Mouse (Mus musculus) urinary bladder, adult 18-20 months (tissue): ENCODE results near the gene Slc6a19.
"Not testable (repeated sequence)": the region's sequence is repeated elsewhere in the genome, so short reads cannot be mapped to it uniquely, and the experiment has no call there.

Experiments
- DNase-seq, 2 experiments: peaks; one replicate each; pipeline ENCODE4 v3.0.0; 2022; ENCODE audit warnings: low spot score in 2 of 2, mixed read lengths in 2 of 2

Slc6a19 gene

GRCm38 (mm10) chr13:73712228-73712627 is 7.6 kb upstream of the Slc6a19 start:
- DNase-seq = no peak

- no peak for DNase-seq
Observed at GRCm38 (mm10) chr13:73711803-73712202, 7.1 kb upstream of the Slc6a19 start.

DNA sequence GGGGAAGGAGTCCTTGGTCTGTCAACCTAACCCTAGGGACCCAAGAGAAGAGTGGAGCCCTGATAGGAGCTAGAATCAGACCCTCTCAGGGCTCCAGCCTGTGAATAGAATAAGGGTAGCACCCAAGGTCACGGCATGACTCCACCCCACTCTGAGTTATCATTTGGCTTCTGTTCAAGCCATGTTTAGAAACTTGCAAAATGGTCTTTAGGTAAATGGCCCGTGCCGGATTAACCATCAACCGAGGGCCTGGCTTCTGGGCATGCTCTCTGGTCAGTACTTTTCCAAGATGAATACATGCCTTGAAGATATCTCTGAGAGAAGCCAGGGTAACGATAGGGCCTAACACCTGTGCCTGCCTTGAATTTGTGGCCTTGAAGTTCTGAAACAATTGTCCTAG is 6.6 kb upstream of the Slc6a19 start:
- no peak for DNase-seq

DNA sequence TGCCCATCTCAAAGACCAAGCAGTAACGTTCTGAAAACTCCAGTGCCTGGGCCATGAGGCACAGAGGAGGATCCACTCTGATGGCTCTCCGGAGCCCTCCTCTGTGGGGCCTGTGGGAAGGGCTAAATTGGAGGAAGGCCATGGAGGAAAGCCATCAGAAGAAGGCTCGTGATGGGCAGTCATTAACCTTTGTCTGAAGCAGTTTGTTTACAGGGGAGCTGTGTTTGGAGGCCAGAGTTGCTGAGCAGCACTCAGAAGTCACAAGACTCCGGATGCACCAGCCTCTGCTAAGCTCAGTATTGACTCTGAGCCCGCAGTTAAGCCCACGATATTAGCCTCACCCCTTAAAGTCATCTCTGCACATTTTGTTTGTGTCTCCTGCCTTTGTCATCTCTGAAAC is 4.8 kb upstream of the Slc6a19 start:
- DNase-seq = no peak

DNA sequence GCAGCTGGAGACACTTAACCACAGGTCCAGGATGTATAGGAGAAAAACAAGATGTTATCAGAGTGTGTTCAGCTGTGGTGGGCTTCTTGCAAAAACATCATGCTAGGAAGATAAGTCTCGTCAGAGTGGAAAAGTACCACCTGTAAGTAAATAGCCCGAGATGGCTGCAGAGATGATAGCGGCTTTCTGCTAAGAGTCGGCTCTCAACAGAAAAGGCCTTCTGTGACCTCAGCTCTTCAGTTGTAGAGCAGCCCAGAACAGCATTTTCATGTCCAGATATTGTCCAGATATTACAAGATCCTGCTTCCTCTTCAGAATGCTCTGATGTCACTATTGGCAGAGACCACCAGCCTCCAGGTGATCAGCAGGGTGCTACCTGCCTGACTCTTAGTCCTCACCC is 1.2 kb downstream of the Slc6a19 start:
- not testable (repeated sequence) for DNase-seq

GRCm38 (mm10) chr13:73702776-73703175 is 1.9 kb downstream of the Slc6a19 start:
- no peak for DNase-seq

DNA sequence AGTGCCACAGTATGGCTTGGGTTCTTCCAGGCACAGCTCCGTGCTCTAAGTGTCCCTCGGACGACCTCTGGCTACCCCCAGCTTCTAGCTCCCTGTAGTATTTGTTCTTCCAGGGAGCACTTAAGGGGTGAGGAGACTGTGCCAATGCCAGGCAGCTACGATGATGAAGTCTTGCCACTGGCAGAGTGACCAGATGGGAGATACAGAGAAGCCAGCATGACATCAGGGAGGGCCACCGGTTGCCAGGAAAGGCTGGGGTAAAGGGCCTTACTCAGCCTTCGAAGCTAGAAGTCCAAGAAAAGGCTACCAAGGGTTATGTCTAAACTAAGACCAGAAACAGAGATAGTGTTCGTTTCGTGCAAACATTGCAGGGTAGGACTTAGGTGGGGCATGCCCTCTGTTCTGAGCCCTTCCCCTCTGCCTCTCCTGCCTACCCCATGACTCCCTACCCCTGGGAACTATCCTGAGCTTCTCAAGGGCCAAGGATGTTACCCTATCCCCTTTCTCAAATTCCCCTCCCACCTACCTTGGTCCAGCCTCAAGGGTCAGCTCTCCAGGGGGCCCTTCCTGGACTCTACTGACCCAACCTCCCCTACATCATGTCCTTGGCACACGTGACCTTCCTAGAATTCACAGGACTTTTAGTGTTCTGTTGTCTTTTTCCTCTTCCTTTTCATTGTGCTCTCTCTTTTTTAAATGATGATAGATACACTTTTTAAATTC is 3.3 kb downstream of the Slc6a19 start:
- no peak for DNase-seq

DNA sequence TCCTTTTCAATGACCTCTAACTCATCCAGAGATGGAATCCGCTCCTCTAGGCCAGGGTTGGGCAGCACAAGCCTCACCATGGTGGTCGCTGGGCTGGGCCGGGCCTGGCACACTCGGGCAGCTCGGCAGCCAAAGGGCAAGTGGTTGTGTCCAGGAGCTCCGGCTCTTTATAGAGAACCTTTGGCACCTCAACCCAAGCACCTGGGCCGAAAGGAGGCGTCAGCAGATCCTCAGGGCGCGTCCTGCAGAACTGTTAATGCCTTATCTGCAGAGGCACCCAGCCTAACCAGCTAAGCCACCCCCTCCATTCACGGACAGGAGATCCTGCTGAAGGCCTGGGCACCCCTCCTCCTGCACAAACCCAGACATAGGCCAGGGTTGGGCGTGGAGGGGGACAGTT is 4.1 kb downstream of the Slc6a19 start:
- no peak for DNase-seq

DNA sequence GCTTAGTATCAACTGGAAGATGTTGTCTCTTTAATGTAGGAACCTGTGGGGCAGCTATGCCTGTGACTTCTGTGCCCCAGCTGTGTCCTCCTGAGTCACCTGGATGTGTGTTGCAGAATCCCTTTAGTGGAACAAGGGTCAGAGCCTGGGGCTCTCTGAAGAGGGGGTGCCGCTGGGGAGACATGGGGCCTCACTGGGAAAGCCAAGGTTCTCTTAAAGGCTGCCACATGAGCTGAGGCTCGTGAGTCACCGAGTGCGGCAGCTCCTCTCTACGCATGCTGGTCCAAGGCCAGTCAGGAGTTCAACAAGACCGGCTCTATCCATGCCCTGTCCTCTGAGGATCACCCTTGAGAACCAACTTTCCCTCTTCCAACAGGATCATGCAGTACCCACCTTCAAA is 5.0 kb downstream of the Slc6a19 start:
- no peak for DNase-seq

DNA sequence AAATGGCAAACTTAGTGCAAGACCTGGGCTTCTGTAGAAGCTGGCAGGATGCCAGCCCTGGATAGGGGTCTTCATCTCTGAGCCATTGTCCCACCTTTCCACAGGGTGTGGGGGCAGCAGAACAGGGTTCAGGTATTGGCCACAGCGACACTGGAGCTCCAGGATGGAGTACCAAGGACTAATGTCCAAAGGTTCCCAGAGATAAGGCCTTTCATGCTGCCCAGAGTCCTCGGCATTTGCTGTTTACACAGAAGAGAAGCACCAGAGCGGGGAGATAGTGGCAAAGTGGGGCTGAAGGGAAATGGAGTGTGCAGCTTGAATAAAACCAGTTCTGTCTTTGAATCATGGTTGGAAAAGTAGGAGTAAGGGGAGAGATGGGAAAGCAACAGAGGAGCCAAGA is 8.1 kb downstream of the Slc6a19 start:
- DNase-seq = no peak

GRCm38 (mm10) chr13:73694972-73695371 is 9.7 kb downstream of the Slc6a19 start:
- DNase-seq = no peak

DNA sequence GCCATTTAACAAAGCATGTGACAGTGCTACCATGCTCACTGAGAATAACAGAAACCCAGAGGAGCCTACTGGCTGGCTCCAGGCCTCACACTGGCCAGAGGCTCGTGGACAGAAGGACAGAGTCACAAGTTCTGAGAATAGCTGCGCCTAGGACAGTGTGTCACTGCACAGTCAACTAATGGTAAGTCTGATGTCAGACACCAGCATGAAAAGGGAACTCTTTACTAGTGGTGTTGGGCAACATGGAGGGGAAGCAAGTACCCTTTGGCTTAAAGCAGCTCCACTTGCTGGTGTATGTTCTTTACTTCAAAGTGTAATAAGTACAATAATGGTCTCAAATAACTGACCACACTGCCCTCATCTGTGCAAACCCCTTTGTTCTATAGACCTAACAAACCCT is 11.3 kb downstream of the Slc6a19 start:
- DNase-seq = no peak

- peak in 1 of 2 experiments; percentile 34 for DNase-seq
Observed at GRCm38 (mm10) chr13:73692249-73692868, 12.3 kb downstream of the Slc6a19 start.

- DNase-seq = no peak
Observed at GRCm38 (mm10) chr13:73688934-73689333, 15.7 kb downstream of the Slc6a19 start.

- no peak for DNase-seq
Observed at GRCm38 (mm10) chr13:73687601-73688000, 17.1 kb downstream of the Slc6a19 start.

GRCm38 (mm10) chr13:73685502-73685901 is 19.2 kb downstream of the Slc6a19 start:
- DNase-seq = no peak

GRCm38 (mm10) chr13:73684412-73684811 is 20.3 kb downstream of the Slc6a19 start:
- no peak for DNase-seq

DNA sequence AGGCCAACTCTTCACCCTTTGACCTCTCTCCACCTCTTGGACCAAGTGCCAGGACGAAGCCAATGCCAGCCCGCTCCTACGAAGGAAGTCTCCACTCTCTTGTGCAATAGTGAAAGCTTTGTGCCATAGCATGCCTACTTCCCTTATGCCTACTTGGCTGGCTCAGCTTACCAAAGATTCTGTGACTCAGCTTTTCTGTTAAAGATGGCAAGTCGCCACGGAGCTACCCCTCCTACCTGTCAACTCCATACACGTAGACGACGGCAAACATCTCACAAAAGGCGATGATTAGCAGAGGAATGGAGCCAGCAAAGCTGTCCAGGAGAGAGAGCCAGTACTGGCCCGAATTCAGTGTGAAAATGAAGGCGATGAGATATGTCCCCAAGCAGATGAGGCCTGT is 21.0 kb downstream of the Slc6a19 start:
- no peak for DNase-seq

DNA sequence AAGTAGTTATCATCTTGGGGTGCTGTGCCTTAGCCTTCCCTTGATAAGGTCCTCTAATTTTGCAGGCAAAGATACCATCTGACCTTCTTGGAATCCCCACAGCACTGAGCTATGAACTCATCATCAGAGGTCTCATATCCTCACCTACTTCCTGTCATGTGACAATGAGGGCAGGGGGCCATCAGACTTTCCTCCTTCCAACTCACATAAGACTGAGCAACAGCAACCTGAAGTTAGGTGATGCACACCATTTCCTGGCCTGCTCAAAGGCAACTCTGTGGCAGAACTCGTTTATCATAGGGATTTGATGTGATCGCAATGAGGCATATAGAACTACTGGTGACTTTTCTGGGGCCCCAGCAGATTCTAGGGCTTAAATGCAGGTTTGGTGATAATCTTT is 22.4 kb downstream of the Slc6a19 start:
- DNase-seq = no peak

- DNase-seq = no peak
Observed at GRCm38 (mm10) chr13:73680394-73680793, 24.3 kb downstream of the Slc6a19 start.

DNA sequence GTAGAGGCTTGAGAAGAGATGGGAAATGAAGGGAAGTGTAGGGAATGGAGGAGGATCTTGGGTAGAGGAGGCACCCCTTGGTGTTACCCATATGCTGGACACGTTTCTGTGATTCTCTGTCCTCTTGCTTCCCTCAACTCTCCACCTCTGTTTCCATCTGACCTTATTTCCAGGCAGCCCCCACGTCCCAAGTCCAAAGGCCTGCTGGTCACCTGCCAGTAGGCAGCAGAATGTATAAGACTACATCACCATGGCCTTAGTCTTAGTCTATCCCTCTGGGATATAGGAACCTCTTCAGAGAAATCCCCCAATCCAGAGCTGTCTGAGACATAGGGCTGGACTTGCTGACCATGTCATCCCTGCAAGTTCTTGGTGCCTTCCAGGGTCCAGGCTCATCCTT is 25.4 kb downstream of the Slc6a19 start:
- DNase-seq = no peak

- no peak for DNase-seq
Observed at GRCm38 (mm10) chr13:73677853-73678252, 26.8 kb downstream of the Slc6a19 start, which contains the start of gene Slc6a18. Gene Slc6a18 (minus strand): TSS chr13:73678023.

DNA sequence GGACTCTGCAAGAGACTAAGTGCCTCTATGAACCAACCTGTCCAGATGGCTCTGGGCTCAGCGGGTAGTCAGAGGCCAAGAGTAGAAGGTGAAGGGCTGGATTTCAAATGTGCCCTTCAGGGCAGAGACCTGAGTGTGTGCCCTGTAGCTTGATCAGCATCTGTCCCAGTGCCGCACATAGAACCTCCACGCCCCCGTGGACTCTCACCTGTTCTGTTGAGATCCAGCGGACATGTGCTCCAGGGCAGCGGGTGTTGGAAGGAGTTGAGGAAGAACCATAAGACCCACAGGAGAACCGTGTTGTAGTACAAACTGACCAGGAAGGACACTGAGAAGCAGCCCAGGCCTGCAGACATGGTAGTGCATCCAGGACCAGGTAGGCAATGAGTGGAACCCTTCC is 29.5 kb downstream of the Slc6a19 start:
- DNase-seq = no peak
